In the genomic region with DNA sequence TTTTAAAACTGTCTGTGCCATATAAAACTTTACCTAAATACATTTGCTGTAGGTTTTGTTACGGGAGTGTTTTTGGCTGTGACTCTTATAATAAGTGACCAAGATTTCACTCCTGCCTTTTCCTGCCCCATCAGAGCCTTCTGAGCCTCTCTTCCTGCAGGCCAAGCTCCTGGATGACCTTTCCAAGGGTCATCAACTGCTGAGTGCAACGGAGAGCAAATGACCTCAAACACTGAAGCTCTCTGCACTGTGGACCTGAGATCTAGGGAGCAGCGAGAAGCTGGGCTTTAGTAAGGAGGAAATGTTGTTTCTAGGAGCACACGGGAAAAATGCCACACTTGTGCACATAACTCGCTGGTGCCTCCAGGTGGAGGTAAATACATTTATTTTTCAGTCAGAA, we compare ENCODE assay signal across 15 mouse cellular contexts.
DNase-seq lines count a peak whose midpoint lies in the region; ATAC-seq lines count a peak whose summit lies in the region.
"Had no signal": no experiment of that assay in that cellular context is flagged by ENCODE, and none has a peak within 500 bp of the region (broad histone marks: within the 10 kb centered on the region; RNA-seq: fewer than 3 reads in every experiment).

No protein-coding gene starts in this region.

- ATAC-seq in kidney, embryonic 16.5 days (ENCODE audit: low FRiP score, low TSS enrichment): no peak
- no peak for ATAC-seq in intestine, embryonic 16.5 days
- ATAC-seq: inflammation-experienced regulatory T-cells, adult 6 months had no signal

- no peak overlapping the region for H3K9ac ChIP-seq in kidney, embryonic 16.5 days (replicated peaks; ENCODE audit: low read length)
- H3K9ac ChIP-seq in intestine, embryonic 16.5 days (ENCODE audit: low read depth, low read length): no peak overlapping the region

- H3K4me1 ChIP-seq in heart, embryonic 10.5 days: peaks cover 69% of the 10 kb centered on the region
- peaks cover 54% of the 10 kb centered on the region for H3K4me1 ChIP-seq in kidney, embryonic 16.5 days (ENCODE audit: insufficient read depth, low read length)
- H3K4me1 ChIP-seq in intestine, embryonic 16.5 days (ENCODE audit: control insufficient read depth, insufficient read depth, low read length): peaks cover 44% of the 10 kb centered on the region

- 43% methylated on average over 5 of the region's 5 CpGs for WGBS in heart, embryonic 10.5 days
- 35% methylated on average over 5 of the region's 5 CpGs for WGBS in kidney, embryonic 16.5 days
- 45% methylated on average over 5 of the region's 5 CpGs for WGBS in intestine, embryonic 16.5 days

- H3K36me3 ChIP-seq in heart, embryonic 10.5 days: peaks cover 11% of the 10 kb centered on the region
- H3K36me3 ChIP-seq in kidney, embryonic 16.5 days (ENCODE audit: insufficient read depth, low read length): no peaks in the 10 kb centered on the region
- H3K36me3 ChIP-seq in intestine, embryonic 16.5 days (ENCODE audit: control insufficient read depth, insufficient read depth, low read length): no peaks in the 10 kb centered on the region

- H3K9me3 ChIP-seq in heart, embryonic 10.5 days: no peaks in the 10 kb centered on the region
- no peaks in the 10 kb centered on the region for H3K9me3 ChIP-seq in kidney, embryonic 16.5 days (ENCODE audit: low read length)
- H3K9me3 ChIP-seq in intestine, embryonic 16.5 days (ENCODE audit: control insufficient read depth, low read length): no peaks in the 10 kb centered on the region
- H3K9me3 ChIP-seq: megakaryocyte, embryonic 14.5 days had no signal

- H3K27me3 ChIP-seq in heart, embryonic 10.5 days (ENCODE audit: insufficient read depth, poor library complexity, severe bottlenecking): no peaks in the 10 kb centered on the region
- no peaks in the 10 kb centered on the region for H3K27me3 ChIP-seq in kidney, embryonic 16.5 days (ENCODE audit: insufficient read depth, low read length)
- no peaks in the 10 kb centered on the region for H3K27me3 ChIP-seq in intestine, embryonic 16.5 days (replicated peaks; ENCODE audit: control insufficient read depth, insufficient read depth, low read length)

- H3K4me3 ChIP-seq in heart, embryonic 10.5 days: no peak overlapping the region
- H3K4me3 ChIP-seq in kidney, embryonic 16.5 days (ENCODE audit: low read length): no peak overlapping the region
- H3K4me3 ChIP-seq in intestine, embryonic 16.5 days (ENCODE audit: low read length): no peak overlapping the region
- H3K4me3 ChIP-seq: erythroblast, embryonic 14.5 days; megakaryocyte, embryonic 14.5 days had no signal

- H3K4me2 ChIP-seq in kidney, embryonic 16.5 days (replicated peaks; ENCODE audit: low read depth, low read length): no peak overlapping the region
- no peak overlapping the region for H3K4me2 ChIP-seq in intestine, embryonic 16.5 days (ENCODE audit: low read depth, low read length)

- H3K27ac ChIP-seq in heart, embryonic 10.5 days: peak overlapping the region; percentile 76; the same call in 1 of the 2 replicates
- H3K27ac ChIP-seq in kidney, embryonic 16.5 days (ENCODE audit: low read length): 0 out of 2 replicates have a peak overlapping the region, but pooled peaks have one; percentile 31
- peak overlapping the region; percentile 60; the same call in 1 of the 2 replicates for H3K27ac ChIP-seq in intestine, embryonic 16.5 days (ENCODE audit: low read length)

- DNase-seq in heart, embryonic 10.5 days (ENCODE audit: low spot score): no peak
- no peak for DNase-seq in heart, adult 11 months
- DNase-seq in kidney, postnatal 25 days: no peak
- DNase-seq in A20 (ENCODE audit: low read depth, low spot score): peak; percentile 27
- no peak for DNase-seq in cerebellum, adult 11 months
- no peak for DNase-seq in frontal cortex, postnatal 10 days (ENCODE audit: low spot score in 2 of 2)
- DNase-seq: cerebellum, adult 18-20 months; embryo, embryonic 11 days; right cerebral cortex, adult 18-20 months; spleen, adult 18-20 months had no signal
